In genomic region chrX:131954851-131955250, GRCm38 (mm10) we compare ENCODE assay signal across 19 mouse cellular contexts.
"Had no signal": no experiment of that assay in that cellular context is flagged by ENCODE, and none has a peak within 500 bp of the region (broad histone marks: within the 10 kb centered on the region; RNA-seq: fewer than 3 reads in every experiment).

No protein-coding gene starts in this region.

- H3K4me2 ChIP-seq: kidney, embryonic 15.5 days; liver, embryonic 13.5 days; midbrain, embryonic 12.5 days; midbrain, embryonic 15.5 days; neural tube, embryonic 13.5 days; stomach, embryonic 15.5 days had no signal

- H3K4me1 ChIP-seq: kidney, embryonic 15.5 days; liver, embryonic 13.5 days; midbrain, embryonic 12.5 days; midbrain, embryonic 15.5 days; neural tube, embryonic 13.5 days; stomach, embryonic 15.5 days had no signal

- H3K27me3 ChIP-seq: liver, embryonic 13.5 days; midbrain, embryonic 12.5 days; midbrain, embryonic 15.5 days; neural tube, embryonic 13.5 days; stomach, embryonic 15.5 days had no signal

- H3K27ac ChIP-seq: kidney, embryonic 15.5 days; liver, embryonic 13.5 days; midbrain, embryonic 12.5 days; midbrain, embryonic 15.5 days; neural tube, embryonic 13.5 days; stomach, embryonic 15.5 days had no signal

- H3K9me3 ChIP-seq: kidney, embryonic 15.5 days; liver, embryonic 13.5 days; midbrain, embryonic 12.5 days; midbrain, embryonic 15.5 days; neural tube, embryonic 13.5 days; stomach, embryonic 15.5 days had no signal

- H3K4me3 ChIP-seq: kidney, embryonic 15.5 days; liver, embryonic 13.5 days; midbrain, embryonic 12.5 days; midbrain, embryonic 15.5 days; myocyte; neural tube, embryonic 13.5 days; stomach, embryonic 15.5 days had no signal

- DNase-seq: kidney, adult 11 months; kidney, adult 8-10 months; kidney, postnatal 10 days; kidney, postnatal 36 days; layer of hippocampus, adult 9-11 months; liver, embryonic 13.5 days; lung, adult 2 months; lung, postnatal 14 days; lung, postnatal 4 days; retina, postnatal 1 day; right cerebral cortex, postnatal 25 days; spleen, adult 18-20 months; thymus, postnatal 25 days had no signal

- ATAC-seq: midbrain, embryonic 15.5 days had no signal

- H3K36me3 ChIP-seq: kidney, embryonic 15.5 days; liver, embryonic 13.5 days; midbrain, embryonic 12.5 days; midbrain, embryonic 15.5 days; neural tube, embryonic 13.5 days; stomach, embryonic 15.5 days had no signal

- H3K9ac ChIP-seq: kidney, embryonic 15.5 days; liver, embryonic 13.5 days; midbrain, embryonic 12.5 days; midbrain, embryonic 15.5 days; neural tube, embryonic 13.5 days; stomach, embryonic 15.5 days had no signal
